Mouse (Mus musculus): ENCODE results near the gene Tnfsf15. TPM values are rescaled to one million over a fixed set of nuclear protein-coding genes. Genes with fewer than 3 reads are reported as not detected.

Tnfsf15 gene
- polyA plus RNA-seq, 1 experiment from 2014 or later = 0.09 TPM

DNA sequence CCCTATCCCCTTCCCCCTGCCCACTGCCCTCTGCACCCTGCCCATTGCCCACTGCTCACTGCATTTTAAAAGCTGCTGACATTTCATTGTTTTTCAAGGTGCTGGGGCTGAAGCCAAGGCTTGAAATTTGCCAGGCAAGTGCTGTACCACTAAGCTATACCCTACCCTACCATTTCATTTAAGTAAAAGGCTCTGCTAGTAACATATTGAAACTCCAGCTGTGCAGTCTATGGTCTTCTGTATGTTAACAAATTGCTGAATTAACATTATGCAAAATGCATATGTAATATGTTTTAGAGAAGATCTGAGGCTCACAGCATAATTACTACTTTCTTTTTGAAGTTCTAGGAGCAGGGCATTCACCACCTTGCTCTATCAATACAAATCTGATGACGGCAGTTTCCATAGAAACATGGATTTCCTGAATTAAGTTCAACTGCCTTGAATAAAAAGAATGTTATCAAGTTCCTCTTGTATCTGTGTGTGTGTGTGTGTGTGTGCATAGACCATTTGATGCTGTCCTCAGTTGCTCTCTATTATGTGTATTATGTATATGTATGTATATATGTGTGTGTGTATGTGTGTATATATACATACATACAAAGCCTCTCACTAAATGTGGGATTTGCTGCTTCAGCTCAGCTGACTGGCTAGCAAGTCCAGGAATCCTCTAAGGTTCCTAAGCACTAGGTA lies 38.5 kb downstream of the Tnfsf15 start:
- Histone ChIP-seq H3K27me3 (no peaks in the 10 kb centered on the region), H3K9ac (no peak overlapping the region), H3K36me3 (replicated peaks) (no peaks in the 10 kb centered on the region), H3K4me1 (replicated peaks) (no peaks in the 10 kb centered on the region), H3K27ac (replicated peaks) (no peak overlapping the region), H3K9me3 (replicated peaks) (no peaks in the 10 kb centered on the region), H3K4me2 (no peak overlapping the region), H3K4me3 (replicated peaks) (no peak overlapping the region)
- 50% methylated on average over 1 of the region's 1 CpGs for WGBS (ENCODE audit: insufficient replicate concordance)
- ATAC-seq (ENCODE audit: insufficient read depth) = no peak

GRCm38 (mm10) chr4:63704232-63704631 lies 40.7 kb downstream of the Tnfsf15 start:
- no peak overlapping the region for H3K4me3 ChIP-seq (replicated peaks)
- 33% methylated on average over 5 of the region's 5 CpGs for WGBS (ENCODE audit: insufficient replicate concordance)
- no peaks in the 10 kb centered on the region for H3K36me3 ChIP-seq (replicated peaks)
- H3K27me3 ChIP-seq = no peaks in the 10 kb centered on the region
- no peaks in the 10 kb centered on the region for H3K9me3 ChIP-seq (replicated peaks)
- no peak for ATAC-seq (ENCODE audit: insufficient read depth)
- no peak overlapping the region for H3K9ac ChIP-seq
- H3K4me2 ChIP-seq = no peak overlapping the region
- H3K27ac ChIP-seq (replicated peaks) = no peak overlapping the region
- H3K4me1 ChIP-seq (replicated peaks) = no peaks in the 10 kb centered on the region

DNA sequence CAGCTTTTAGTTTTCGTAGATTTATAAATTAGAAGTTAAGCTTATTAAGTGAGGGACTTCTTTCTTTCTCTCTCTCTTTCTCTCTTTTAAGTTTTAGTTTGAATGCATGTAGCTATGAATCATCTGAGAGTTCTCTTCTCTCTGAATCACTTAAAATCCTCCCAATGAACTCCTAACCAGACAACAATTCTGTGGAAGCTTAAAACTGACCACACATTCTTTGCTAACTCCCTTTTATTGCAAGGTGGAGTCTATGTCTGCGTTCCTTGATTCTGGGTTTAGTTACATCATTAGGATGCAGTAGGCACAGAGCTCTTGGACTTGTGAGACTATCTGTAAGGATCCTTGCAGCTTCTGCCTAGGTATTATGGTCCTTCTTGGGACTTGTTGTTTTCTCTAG lies 41.2 kb downstream of the Tnfsf15 start:
- 59% methylated on average over 2 of the region's 2 CpGs for WGBS (ENCODE audit: insufficient replicate concordance)
- H3K27me3 ChIP-seq = no peaks in the 10 kb centered on the region
- H3K4me2 ChIP-seq = no peak overlapping the region
- H3K9me3 ChIP-seq (replicated peaks) = no peaks in the 10 kb centered on the region
- H3K4me3 ChIP-seq (replicated peaks) = no peak overlapping the region
- no peak for ATAC-seq (ENCODE audit: insufficient read depth)
- no peak overlapping the region for H3K27ac ChIP-seq (replicated peaks)
- no peak overlapping the region for H3K9ac ChIP-seq
- H3K4me1 ChIP-seq (replicated peaks) = no peaks in the 10 kb centered on the region
- no peaks in the 10 kb centered on the region for H3K36me3 ChIP-seq (replicated peaks)

GRCm38 (mm10) chr4:63702006-63702704 lies 42.8 kb downstream of the Tnfsf15 start:
- H3K4me2 ChIP-seq = no peak overlapping the region
- 60% methylated on average over 4 of the region's 4 CpGs for WGBS (ENCODE audit: insufficient replicate concordance)
- H3K9me3 ChIP-seq (replicated peaks) = no peaks in the 10 kb centered on the region
- H3K4me1 ChIP-seq (replicated peaks) = no peaks in the 10 kb centered on the region
- no peak overlapping the region for H3K27ac ChIP-seq (replicated peaks)
- no peaks in the 10 kb centered on the region for H3K36me3 ChIP-seq (replicated peaks)
- H3K4me3 ChIP-seq (replicated peaks) = no peak overlapping the region
- H3K9ac ChIP-seq = no peak overlapping the region
- no peaks in the 10 kb centered on the region for H3K27me3 ChIP-seq
- no peak for ATAC-seq (ENCODE audit: insufficient read depth)

DNA sequence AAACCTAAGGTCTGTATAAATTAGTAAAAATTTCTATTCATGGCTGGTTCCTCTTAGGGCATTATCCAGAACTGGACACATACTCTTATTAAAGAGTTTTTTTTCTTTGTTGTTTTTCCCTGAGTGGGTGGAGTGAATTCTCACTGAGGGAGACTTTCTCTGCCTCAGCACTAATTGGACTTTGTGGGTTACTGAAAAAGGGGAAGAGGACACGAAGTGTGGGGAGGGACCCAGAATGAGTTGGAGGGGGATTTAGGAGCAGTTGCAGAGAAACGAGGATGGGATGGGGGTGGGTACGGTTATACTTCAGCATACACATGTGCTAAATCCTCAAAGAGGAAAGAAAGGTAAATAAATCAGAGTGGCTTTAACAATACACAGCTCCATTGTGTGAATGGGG lies 45.2 kb downstream of the Tnfsf15 start:
- Histone ChIP-seq H3K4me3 (replicated peaks) (no peak overlapping the region), H3K27ac (replicated peaks) (no peak overlapping the region), H3K27me3 (no peaks in the 10 kb centered on the region), H3K9ac (no peak overlapping the region), H3K4me2 (no peak overlapping the region), H3K4me1 (replicated peaks) (no peaks in the 10 kb centered on the region), H3K9me3 (replicated peaks) (no peaks in the 10 kb centered on the region), H3K36me3 (replicated peaks) (no peaks in the 10 kb centered on the region)
- 22% methylated on average over 3 of the region's 3 CpGs for WGBS (ENCODE audit: insufficient replicate concordance)
- no peak for ATAC-seq (ENCODE audit: insufficient read depth)

DNA sequence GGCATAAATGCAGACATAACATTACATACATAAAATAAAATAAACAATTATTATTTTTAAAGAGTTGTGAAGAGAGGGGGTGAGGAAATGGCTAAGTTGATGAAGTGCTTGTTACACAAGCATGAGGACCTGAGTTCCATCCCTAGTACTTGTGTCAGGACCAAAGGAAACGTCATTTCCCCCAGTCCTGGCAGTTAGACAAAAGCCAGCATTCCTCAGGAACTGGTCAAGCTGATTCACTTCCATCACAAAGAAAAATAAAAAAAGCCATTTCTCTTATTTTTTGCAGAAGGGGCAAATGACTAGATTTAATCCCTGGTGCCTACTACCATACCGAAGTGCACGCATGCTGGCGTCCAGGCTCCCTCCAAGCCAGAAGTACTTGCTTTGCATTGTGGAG lies 48.0 kb downstream of the Tnfsf15 start:
- no peak for ATAC-seq (ENCODE audit: insufficient read depth)
- Histone ChIP-seq H3K36me3 (replicated peaks) (no peaks in the 10 kb centered on the region), H3K4me3 (replicated peaks) (no peak overlapping the region), H3K9me3 (replicated peaks) (no peaks in the 10 kb centered on the region), H3K27ac (replicated peaks) (no peak overlapping the region), H3K4me1 (replicated peaks) (no peaks in the 10 kb centered on the region), H3K27me3 (no peaks in the 10 kb centered on the region), H3K9ac (no peak overlapping the region), H3K4me2 (no peak overlapping the region)
- WGBS (ENCODE audit: insufficient replicate concordance) = 61% methylated on average over 4 of the region's 4 CpGs

GRCm38 (mm10) chr4:63692351-63692750 lies 52.6 kb downstream of the Tnfsf15 start:
- Histone ChIP-seq H3K4me3 (replicated peaks) (no peak overlapping the region), H3K27ac (replicated peaks) (no peak overlapping the region), H3K4me2 (no peak overlapping the region), H3K4me1 (replicated peaks) (no peaks in the 10 kb centered on the region), H3K27me3 (no peaks in the 10 kb centered on the region), H3K36me3 (replicated peaks) (no peaks in the 10 kb centered on the region), H3K9me3 (replicated peaks) (no peaks in the 10 kb centered on the region), H3K9ac (no peak overlapping the region)
- ATAC-seq (ENCODE audit: insufficient read depth) = no peak

GRCm38 (mm10) chr4:63687429-63687828 lies 57.5 kb downstream of the Tnfsf15 start:
- no peak for ATAC-seq (ENCODE audit: insufficient read depth)
- Histone ChIP-seq H3K36me3 (replicated peaks) (no peaks in the 10 kb centered on the region), H3K9ac (no peak overlapping the region), H3K9me3 (replicated peaks) (no peaks in the 10 kb centered on the region), H3K4me3 (replicated peaks) (no peak overlapping the region), H3K27ac (replicated peaks) (no peak overlapping the region), H3K4me2 (no peak overlapping the region), H3K4me1 (replicated peaks) (no peaks in the 10 kb centered on the region), H3K27me3 (no peaks in the 10 kb centered on the region)
- 68% methylated on average over 8 of the region's 8 CpGs for WGBS (ENCODE audit: insufficient replicate concordance)

DNA sequence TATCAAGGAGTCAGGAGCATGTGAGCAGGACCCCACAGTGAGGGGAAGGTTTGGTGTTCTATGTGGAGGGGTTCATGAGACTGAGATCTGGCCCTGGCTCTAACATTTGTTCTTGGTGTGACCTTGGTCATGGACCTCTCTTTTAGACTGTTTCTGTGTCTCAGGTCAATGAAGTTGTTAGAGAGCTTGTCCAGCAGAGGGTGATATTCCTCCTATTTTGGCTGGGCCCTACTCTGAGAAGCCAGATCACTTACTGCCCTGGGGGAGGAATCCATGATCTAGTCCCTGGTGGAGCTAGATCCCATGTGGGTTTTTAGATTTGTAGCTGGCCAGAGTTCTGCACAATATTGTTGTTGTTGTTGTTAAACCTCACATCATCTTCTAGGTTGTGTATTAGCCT lies 58.8 kb downstream of the Tnfsf15 start:
- Histone ChIP-seq H3K27ac (replicated peaks) (no peak overlapping the region), H3K9me3 (replicated peaks) (no peaks in the 10 kb centered on the region), H3K4me3 (replicated peaks) (no peak overlapping the region), H3K9ac (no peak overlapping the region), H3K4me2 (no peak overlapping the region), H3K4me1 (replicated peaks) (no peaks in the 10 kb centered on the region), H3K36me3 (replicated peaks) (no peaks in the 10 kb centered on the region), H3K27me3 (no peaks in the 10 kb centered on the region)
- ATAC-seq (ENCODE audit: insufficient read depth) = no peak

- Histone ChIP-seq H3K4me1 (replicated peaks) (no peaks in the 10 kb centered on the region), H3K27ac (replicated peaks) (no peak overlapping the region), H3K27me3 (no peaks in the 10 kb centered on the region), H3K9ac (no peak overlapping the region), H3K4me2 (no peak overlapping the region), H3K36me3 (replicated peaks) (no peaks in the 10 kb centered on the region), H3K9me3 (replicated peaks) (no peaks in the 10 kb centered on the region), H3K4me3 (replicated peaks) (no peak overlapping the region)
- WGBS (ENCODE audit: insufficient replicate concordance) = 31% methylated on average over 4 of the region's 4 CpGs
- no peak for ATAC-seq (ENCODE audit: insufficient read depth)
Measured at GRCm38 (mm10) chr4:63685253-63685525, 59.7 kb downstream of the Tnfsf15 start.

- Histone ChIP-seq H3K9me3 (replicated peaks) (no peaks in the 10 kb centered on the region), H3K36me3 (replicated peaks) (no peaks in the 10 kb centered on the region), H3K4me1 (replicated peaks) (no peaks in the 10 kb centered on the region), H3K4me3 (replicated peaks) (no peak overlapping the region), H3K4me2 (no peak overlapping the region), H3K9ac (no peak overlapping the region), H3K27ac (replicated peaks) (no peak overlapping the region), H3K27me3 (no peaks in the 10 kb centered on the region)
- WGBS (ENCODE audit: insufficient replicate concordance) = 72% methylated on average over 10 of the region's 10 CpGs
- no peak for ATAC-seq (ENCODE audit: insufficient read depth)
Measured at GRCm38 (mm10) chr4:63684412-63685252, 60.3 kb downstream of the Tnfsf15 start.
